Mouse (Mus musculus) heart, adult 2 months (tissue): ENCODE measurements around the gene Apba2.

Source experiments
- CTCF ChIP-seq: fragments of 200-600 bp; IDR thresholded peaks from 2 replicates; pipeline ENCODE4 v1.8.1; 2022; ENCODE audit warnings: antibody characterized with exemption, mild to moderate bottlenecking, moderate library complexity
- EP300 ChIP-seq: fragments of 200-500 bp; IDR thresholded peaks from 2 replicates; pipeline ENCODE4 v1.6.1; 2011; ENCODE audit warnings: low read depth, low read length, control low read depth; ENCODE audit not compliant: insufficient read depth

- no peak for TF ChIP-seq EP300
- TF ChIP-seq CTCF = no peak
These were observed 178.4 kb downstream of the Apba2 start for GRCm38 (mm10) chr7:64679771-64680479.
